ENCODE assay signal across 21 mouse cellular contexts in genomic region chr1:153180160-153180559, GRCm38 (mm10). TPM values are rescaled to one million over a fixed set of nuclear protein-coding genes. Genes with fewer than 3 reads are reported as not detected.
DNase-seq lines count a peak whose midpoint lies in the region; ATAC-seq and TF ChIP-seq lines count a peak whose summit lies in the region.
"Had no signal": no experiment of that assay in that cellular context is flagged by ENCODE, and none has a peak within 500 bp of the region (broad histone marks: within the 10 kb centered on the region; RNA-seq: fewer than 3 reads in every experiment).

No protein-coding gene starts in this region.

- H3K9ac ChIP-seq in intestine, embryonic 14.5 days (ENCODE audit: low read length), result no peak overlapping the region
- H3K9ac ChIP-seq in intestine, postnatal 0 days (ENCODE audit: low read depth, low read length), result no peak overlapping the region
- H3K9ac ChIP-seq in kidney, embryonic 15.5 days, result no peak overlapping the region
- H3K9ac ChIP-seq: limb, embryonic 12.5 days; liver, embryonic 15.5 days; neural tube, embryonic 12.5 days had no signal

- peak overlapping the region; percentile 47 for H3K27ac ChIP-seq in intestine, embryonic 14.5 days (ENCODE audit: low read depth)
- no peak overlapping the region for H3K27ac ChIP-seq in intestine, postnatal 0 days (ENCODE audit: low read depth, low read length)
- H3K27ac ChIP-seq in kidney, embryonic 15.5 days, result no peak overlapping the region
- H3K27ac ChIP-seq: hindbrain, embryonic 10.5 days; limb, embryonic 12.5 days; liver, embryonic 15.5 days; neural tube, embryonic 12.5 days had no signal

- H3ac ChIP-seq in myocyte (ENCODE audit: control insufficient read depth, insufficient read length), result no peak overlapping the region

- 71% methylated on average over 4 of the region's 4 CpGs for WGBS in intestine, embryonic 14.5 days
- WGBS in intestine, postnatal 0 days, result 75% methylated on average over 4 of the region's 4 CpGs
- WGBS in kidney, embryonic 15.5 days, result 80% methylated on average over 4 of the region's 4 CpGs

- H3K9me3 ChIP-seq in intestine, embryonic 14.5 days (ENCODE audit: control insufficient read depth, low read length), result no peaks in the 10 kb centered on the region
- H3K9me3 ChIP-seq in intestine, postnatal 0 days (ENCODE audit: control insufficient read depth), result no peaks in the 10 kb centered on the region
- H3K9me3 ChIP-seq in kidney, embryonic 15.5 days (replicated peaks), result no peaks in the 10 kb centered on the region
- H3K9me3 ChIP-seq: hindbrain, embryonic 10.5 days; liver, embryonic 15.5 days; neural tube, embryonic 12.5 days had no signal

- DNase-seq in frontal cortex, postnatal 14 days (ENCODE audit: low spot score in 2 of 2), result no peak
- no peak for DNase-seq in intestine, embryonic 14.5 days (ENCODE audit: low spot score)
- peak; percentile 35 for DNase-seq in MN1 (ENCODE audit: low spot score)
- DNase-seq in cerebellum, postnatal 25 days, result no peak
- DNase-seq: adrenal gland, postnatal 25 days; B cell, adult 2 months; lung, postnatal 14 days; right cerebral cortex, postnatal 4 days; thymus, postnatal 4 days had no signal

- no peak overlapping the region for H3K4me2 ChIP-seq in intestine, embryonic 14.5 days (ENCODE audit: low read length)
- no peak overlapping the region for H3K4me2 ChIP-seq in intestine, postnatal 0 days (replicated peaks; ENCODE audit: low read depth)
- H3K4me2 ChIP-seq in myocyte (ENCODE audit: low read depth), result peak overlapping the region; percentile 65
- H3K4me2 ChIP-seq in kidney, embryonic 15.5 days, result no peak overlapping the region
- H3K4me2 ChIP-seq: limb, embryonic 12.5 days; liver, embryonic 15.5 days; neural tube, embryonic 12.5 days had no signal

- H3K4me1 ChIP-seq in intestine, embryonic 14.5 days (replicated peaks; ENCODE audit: control insufficient read depth, insufficient read depth, low read length), result 0 out of 2 replicates have a peak, but pooled peaks cover 2% of the 10 kb centered on the region
- no peaks in the 10 kb centered on the region for H3K4me1 ChIP-seq in intestine, postnatal 0 days (replicated peaks; ENCODE audit: control insufficient read depth, insufficient read depth, low read length)
- 0 out of 2 replicates have a peak, but pooled peaks cover 5% of the 10 kb centered on the region for H3K4me1 ChIP-seq in kidney, embryonic 15.5 days
- H3K4me1 ChIP-seq: hindbrain, embryonic 10.5 days; limb, embryonic 12.5 days; liver, embryonic 15.5 days; megakaryocyte, embryonic 14.5 days; neural tube, embryonic 12.5 days had no signal

- H3K79me2 ChIP-seq in myocyte (ENCODE audit: control insufficient read depth, insufficient read depth), result no peaks in the 10 kb centered on the region

- ATAC-seq in frontal cortex, adult (ENCODE audit: low TSS enrichment), result peak; percentile 67
- ATAC-seq in intestine, embryonic 14.5 days (replicated peaks; ENCODE audit: low FRiP score, low TSS enrichment, low read depth), result no peak
- no peak for ATAC-seq in intestine, postnatal 0 days
- no peak for ATAC-seq in kidney, embryonic 15.5 days (replicated peaks; ENCODE audit: low FRiP score)
- ATAC-seq: activated CD4-positive, CD25-positive, alpha-beta regulatory T cell, adult 4 months; midbrain, embryonic 16.5 days had no signal

- H3K4me3 ChIP-seq in intestine, embryonic 14.5 days (ENCODE audit: low read depth, low read length), result no peak overlapping the region
- no peak overlapping the region for H3K4me3 ChIP-seq in intestine, postnatal 0 days (ENCODE audit: low read depth, low read length)
- no peak overlapping the region for H3K4me3 ChIP-seq in myocyte
- H3K4me3 ChIP-seq in kidney, embryonic 15.5 days (replicated peaks), result no peak overlapping the region
- H3K4me3 ChIP-seq: hindbrain, embryonic 10.5 days; limb, embryonic 12.5 days; liver, embryonic 15.5 days; megakaryocyte, embryonic 14.5 days; neural tube, embryonic 12.5 days had no signal

- TF ChIP-seq CTCF in intestine, postnatal 0 days (IDR thresholded peaks at IDR 0.05; ENCODE audit: low read depth), result no peak

- no peak for TF ChIP-seq POLR2A in myocyte (IDR thresholded peaks at IDR 0.05; ENCODE audit: insufficient read length, low read depth)

- H3K27me3 ChIP-seq in intestine, embryonic 14.5 days (replicated peaks; ENCODE audit: control insufficient read depth, insufficient read depth, low read length), result peaks cover 6% of the 10 kb centered on the region; the same call in 1 of the 2 replicates
- H3K27me3 ChIP-seq in intestine, postnatal 0 days (replicated peaks; ENCODE audit: control insufficient read depth, insufficient read depth, low read length), result no peaks in the 10 kb centered on the region
- H3K27me3 ChIP-seq in myocyte (ENCODE audit: control insufficient read depth, insufficient read depth, insufficient read length), result no peaks in the 10 kb centered on the region
- H3K27me3 ChIP-seq in kidney, embryonic 15.5 days, result peaks cover 11% of the 10 kb centered on the region; the same call in 1 of the 2 replicates
- H3K27me3 ChIP-seq: Patski had no signal

- no peaks in the 10 kb centered on the region for H3K36me3 ChIP-seq in intestine, embryonic 14.5 days (ENCODE audit: control insufficient read depth, insufficient read depth, low read length)
- H3K36me3 ChIP-seq in intestine, postnatal 0 days (ENCODE audit: control insufficient read depth, insufficient read depth), result no peaks in the 10 kb centered on the region
- no peaks in the 10 kb centered on the region for H3K36me3 ChIP-seq in myocyte (ENCODE audit: control insufficient read depth, insufficient read depth)
- no peaks in the 10 kb centered on the region for H3K36me3 ChIP-seq in kidney, embryonic 15.5 days
- H3K36me3 ChIP-seq: hindbrain, embryonic 10.5 days; limb, embryonic 12.5 days; liver, embryonic 15.5 days; neural tube, embryonic 12.5 days had no signal

TF ChIP-seq in myocyte, 11 proteins besides CTCF, POLR2A, EP300 and RAD21:
- TF ChIP-seq USF1 (IDR thresholded peaks at IDR 0.05; ENCODE audit: low read depth) (no peak), E2F4 (IDR thresholded peaks at IDR 0.05; ENCODE audit: insufficient read depth) (no peak), TCF12 (IDR thresholded peaks at IDR 0.05; ENCODE audit: insufficient read depth, poor library complexity, severe bottlenecking) (no peak), REST (IDR thresholded peaks at IDR 0.05; ENCODE audit: insufficient read depth, insufficient read length) (no peak)
TF ChIP-seq in myocyte: peak in this region for 0.

RNA-seq across cellular contexts. Expression of gene Lamc2, which starts 6.1 kb away (rescaled TPM):
- polyA plus RNA-seq in intestine, embryonic 14.5 days (2014; fragmentation: Nextera tagmentation; extraction: Ambion mirVana), result 9.2 and 10.8 TPM in 2 replicates
- polyA plus RNA-seq in intestine, postnatal 0 days (2015; fragmentation: Nextera tagmentation; extraction: Ambion mirVana), result 3.3 and 3.6 TPM in 2 replicates
- 10.2 TPM for polyA plus RNA-seq in myocyte (2012; fragmentation: generic; extraction: Trizol)
- 42.3 and 43.8 TPM in 2 replicates for polyA plus RNA-seq in kidney, embryonic 15.5 days (2015; fragmentation: Nextera tagmentation; extraction: Ambion mirVana)
